Mouse (Mus musculus): Measurements from ENCODE around the gene Fbxo11. TPM values are rescaled to one million over a fixed set of nuclear protein-coding genes. Genes with fewer than 3 reads are reported as not detected.
A peak's percentile ranks its signal among the peaks of the same experiment; 100 is the strongest.
"Not testable (repeated sequence)": the region's sequence is repeated elsewhere in the genome, so short reads cannot be mapped to it uniquely, and the experiment has no call there.

Fbxo11 gene
- polyA plus RNA-seq, 2 experiments from 2014 or later, result 19.2 to 31.1 TPM

DNA sequence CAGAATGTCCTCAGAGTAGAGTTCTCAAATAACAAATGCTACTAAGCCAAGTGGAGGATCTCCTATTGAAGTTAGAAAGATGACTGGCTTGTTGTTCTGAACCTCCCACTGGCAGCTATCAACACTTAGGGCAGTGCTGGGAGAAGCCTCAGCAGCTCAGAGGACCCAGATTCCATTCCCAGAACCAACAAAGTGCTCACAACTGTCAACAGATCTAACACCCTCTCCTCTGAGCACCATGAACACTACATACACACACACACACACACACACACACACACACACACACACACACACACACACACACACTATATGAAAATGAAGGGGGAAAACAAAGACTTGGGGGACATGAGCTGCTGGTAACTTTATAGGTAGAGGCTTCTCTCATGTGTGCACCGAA, 60.2 kb downstream of the Fbxo11 start:
- ATAC-seq, result no peak

GRCm38 (mm10) chr17:87997808-87998207, 67.3 kb downstream of the Fbxo11 start:
- no peak for ATAC-seq

GRCm38 (mm10) chr17:87993338-87993737, 71.8 kb downstream of the Fbxo11 start:
- ATAC-seq, result no peak

GRCm38 (mm10) chr17:87992154-87992553, 72.9 kb downstream of the Fbxo11 start:
- no peak for ATAC-seq

DNA sequence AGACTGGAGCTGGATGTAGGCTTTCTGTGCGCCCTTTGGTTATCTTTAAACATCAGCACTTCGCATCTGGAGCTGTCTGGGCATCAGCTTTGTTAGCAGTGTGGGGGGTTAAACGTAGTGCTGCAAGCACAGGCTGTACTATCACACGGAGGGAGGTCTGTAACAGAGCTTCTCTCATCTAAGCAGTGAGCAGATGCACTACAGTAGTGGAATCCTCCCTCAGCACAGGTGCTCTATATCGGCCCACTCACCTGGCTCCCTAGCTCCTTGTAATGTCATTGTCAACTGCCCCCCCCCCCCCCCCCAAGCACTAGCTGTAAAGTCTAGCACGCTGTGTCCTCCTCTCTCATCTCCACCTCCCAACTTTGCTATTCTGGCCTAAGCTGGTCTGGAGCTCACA, 77.6 kb downstream of the Fbxo11 start:
- ATAC-seq, result no peak

- ATAC-seq, result no peak
Measured at GRCm38 (mm10) chr17:87985916-87986315, 79.2 kb downstream of the Fbxo11 start.

DNA sequence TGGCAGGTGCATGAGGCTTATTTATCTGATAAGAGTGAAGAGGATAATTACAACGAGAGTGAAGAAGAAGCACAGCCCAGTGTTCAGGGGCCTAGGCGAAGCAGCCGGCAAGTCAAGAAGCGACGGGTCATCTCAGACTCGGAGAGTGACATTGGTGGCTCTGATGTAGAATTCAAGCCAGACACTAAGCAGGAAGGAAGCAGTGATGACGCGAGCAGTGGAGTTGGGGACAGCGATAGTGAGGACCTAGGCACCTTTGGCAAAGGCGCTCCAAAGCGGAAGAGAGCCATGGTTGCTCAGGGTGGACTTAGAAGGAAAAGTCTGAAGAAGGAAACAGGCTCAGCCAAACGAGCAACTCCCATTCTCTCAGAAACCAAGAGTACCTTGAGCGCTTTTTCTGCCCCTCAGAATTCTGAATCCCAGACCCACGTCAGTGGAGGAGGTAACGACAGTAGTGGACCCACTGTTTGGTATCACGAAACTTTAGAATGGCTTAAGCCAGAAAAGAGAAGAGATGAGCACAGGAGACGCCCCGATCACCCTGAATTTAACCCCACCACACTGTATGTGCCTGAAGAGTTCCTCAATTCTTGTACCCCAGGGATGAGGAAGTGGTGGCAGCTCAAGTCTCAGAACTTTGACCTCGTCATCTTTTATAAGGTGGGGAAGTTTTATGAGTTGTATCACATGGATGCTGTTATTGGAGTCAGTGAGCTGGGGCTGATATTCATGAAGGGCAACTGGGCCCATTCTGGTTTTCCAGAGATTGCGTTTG, 80.5 kb downstream of the Fbxo11 start:
- no peak for ATAC-seq

- ATAC-seq, result no peak
Measured at GRCm38 (mm10) chr17:87983313-87983712, 81.8 kb downstream of the Fbxo11 start.

DNA sequence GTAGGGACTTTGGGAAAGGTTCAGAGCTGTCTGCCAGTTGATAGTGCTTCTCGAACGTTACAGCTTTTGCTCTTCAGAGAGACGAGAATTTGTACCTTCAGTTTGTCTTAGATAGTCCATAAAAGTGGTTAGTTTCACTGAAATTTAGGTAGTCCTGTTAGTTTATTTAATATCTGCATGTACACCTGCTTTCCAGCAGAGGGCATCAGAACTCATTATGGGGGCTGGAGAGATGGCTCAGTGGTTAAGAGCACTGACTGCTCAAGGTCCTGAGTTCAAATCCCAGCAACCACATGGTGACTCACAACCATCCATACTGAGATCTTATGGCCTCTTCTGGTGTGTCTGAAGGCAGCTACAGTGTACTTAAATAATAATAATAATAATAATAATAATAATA, 83.0 kb downstream of the Fbxo11 start:
- ATAC-seq, result peak; percentile 51

DNA sequence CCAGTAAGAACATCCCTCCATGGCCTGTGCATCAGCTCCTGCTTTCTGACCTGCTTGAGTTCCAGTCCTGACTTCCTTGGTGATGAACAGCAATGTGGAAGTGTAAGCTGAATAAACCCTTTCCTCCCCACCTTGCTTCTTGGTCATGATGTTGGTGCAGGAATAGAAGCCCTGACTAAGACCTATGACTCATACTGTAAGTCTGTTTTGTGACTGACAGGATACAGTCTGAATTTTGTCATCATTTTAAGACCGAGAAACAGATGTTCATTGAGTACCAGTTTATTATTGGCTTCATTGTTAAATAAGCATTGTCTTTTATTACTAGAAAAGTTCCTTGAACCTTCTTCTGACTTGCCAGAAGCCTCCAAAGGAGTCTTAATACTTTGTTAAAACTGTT, 85.4 kb downstream of the Fbxo11 start:
- ATAC-seq, result not testable (repeated sequence)

DNA sequence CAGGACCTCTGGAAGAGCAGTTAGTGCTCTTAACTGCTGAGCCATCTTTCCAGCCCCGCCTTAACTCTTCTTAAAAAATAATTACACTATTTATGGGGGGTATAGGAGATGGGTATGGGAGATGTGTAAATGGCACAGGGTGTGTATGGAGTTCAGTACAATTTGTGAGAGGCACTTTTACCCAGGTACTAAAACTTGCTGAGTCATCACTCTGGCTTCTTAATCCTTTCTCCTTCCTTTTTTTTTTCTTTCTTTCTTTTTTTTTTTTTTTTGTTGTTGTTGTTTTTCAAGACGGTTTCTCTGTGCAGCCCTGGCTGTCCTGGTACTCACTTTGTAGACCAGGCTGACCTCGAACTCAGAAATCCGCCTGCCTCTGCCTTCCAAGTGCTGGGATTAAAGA, 88.2 kb downstream of the Fbxo11 start:
- not testable (repeated sequence) for ATAC-seq

DNA sequence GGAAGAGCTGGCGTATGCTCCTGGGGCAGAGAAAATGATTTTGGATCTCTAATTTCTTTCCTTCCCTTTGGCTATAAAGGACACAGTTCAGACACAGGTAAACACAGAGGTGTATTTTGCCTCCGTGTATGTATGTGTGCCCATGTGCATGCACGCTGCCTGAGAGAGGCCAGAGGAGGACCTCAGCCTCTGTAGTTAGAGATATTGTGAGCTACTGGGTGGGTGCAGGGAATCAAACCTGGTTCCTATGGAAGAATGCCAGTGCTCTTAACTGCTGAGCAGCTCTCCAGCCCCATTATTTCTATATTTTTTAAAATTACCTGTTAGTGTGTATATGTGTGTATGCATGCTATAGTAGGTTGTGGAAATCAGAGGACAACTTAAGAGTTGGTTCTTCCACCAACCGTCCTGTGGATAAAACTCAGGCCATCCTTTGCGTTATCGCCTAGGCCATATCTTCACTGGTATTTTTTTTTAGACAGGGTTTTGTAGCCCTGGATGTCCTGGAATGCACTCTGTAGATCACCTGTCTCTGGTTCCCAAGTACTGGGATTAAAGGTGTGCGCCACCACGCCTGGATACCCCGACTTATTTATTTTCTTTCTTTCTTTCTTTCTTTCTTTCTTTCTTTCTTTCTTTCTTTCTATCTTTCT, 88.8 kb downstream of the Fbxo11 start:
- ATAC-seq, result no peak

DNA sequence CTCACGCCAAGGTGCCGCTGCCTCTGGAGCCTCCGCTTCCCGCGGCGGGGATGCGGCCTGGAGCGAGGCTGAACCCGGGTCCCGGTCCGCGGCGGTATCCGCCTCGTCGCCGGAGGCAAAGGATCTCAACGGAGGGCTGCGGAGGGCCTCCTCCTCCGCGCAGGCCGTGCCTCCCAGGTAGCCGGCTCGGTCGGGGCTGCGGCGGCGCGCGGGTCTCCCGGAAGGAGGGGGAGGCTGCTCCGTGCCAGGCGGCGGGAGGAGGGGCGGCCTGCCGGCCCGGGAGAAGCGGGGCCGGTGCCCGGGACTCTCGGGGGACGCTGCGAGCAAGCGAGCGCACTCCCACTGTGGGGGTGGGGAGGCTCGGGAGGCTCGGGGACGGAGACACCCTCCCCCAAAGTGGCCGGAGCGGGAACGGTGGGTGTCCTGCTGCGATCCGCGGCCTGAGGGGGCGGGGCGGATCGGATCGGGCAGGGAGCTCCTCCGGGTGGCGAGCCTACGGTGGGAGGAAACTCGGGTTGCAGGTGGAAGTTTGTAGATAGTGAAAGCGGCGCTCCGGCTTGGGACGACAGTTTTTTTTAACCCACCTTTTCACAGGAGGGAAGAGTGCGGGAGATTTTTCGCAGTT, 89.8 kb downstream of the Fbxo11 start:
- ATAC-seq, result peak; percentile 25

- ATAC-seq, result peak; percentile 88
Measured at GRCm38 (mm10) chr17:87974629-87975228, 90.4 kb downstream of the Fbxo11 start, which contains the start of gene Msh6. Msh6 (plus strand) TSS chr17:87975062.

DNA sequence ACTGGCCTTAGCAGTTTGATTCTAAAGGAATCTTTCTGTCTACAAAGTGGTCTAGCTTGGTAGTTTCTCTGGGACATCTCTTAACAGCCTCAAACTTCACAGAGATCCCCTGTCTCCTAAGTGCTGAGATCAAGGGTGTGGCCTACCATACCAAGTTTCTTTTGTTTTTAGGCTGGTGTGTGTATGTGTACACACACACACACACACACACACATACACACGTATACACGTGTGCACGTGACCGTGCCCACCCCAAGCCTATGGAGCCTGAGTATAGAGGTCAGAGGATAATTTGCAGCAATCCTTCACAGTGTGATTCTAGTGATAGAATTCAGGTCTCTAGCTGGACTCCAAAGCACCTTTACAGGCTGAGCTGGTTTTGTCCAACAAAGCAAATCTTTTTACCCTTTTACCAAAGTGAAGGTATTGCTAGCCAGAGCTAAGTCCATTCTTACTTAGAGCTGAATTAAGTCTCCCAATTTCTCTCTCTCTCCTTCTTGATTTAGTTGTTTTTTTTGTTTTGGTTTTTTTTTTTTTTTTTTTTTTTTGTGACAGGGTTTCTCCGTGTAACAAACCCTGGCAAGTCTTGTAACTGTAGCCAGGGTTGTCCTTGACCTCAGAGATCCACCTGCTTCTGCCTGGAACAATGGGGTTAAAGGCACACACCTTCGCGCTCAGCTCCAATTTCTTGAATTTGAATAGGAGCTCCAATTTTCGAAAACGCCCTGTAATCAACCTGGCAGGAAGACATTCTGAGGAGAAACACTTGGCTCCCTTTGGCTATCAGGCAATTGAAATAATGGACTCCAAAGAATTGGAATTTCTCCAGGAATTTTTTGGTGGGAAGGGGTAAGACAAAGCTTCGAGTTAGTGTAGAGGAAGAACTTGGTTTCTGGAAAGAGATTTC, 91.6 kb downstream of the Fbxo11 start:
- no peak for ATAC-seq

- ATAC-seq, result no peak
Measured at GRCm38 (mm10) chr17:87972856-87973255, 92.2 kb downstream of the Fbxo11 start.

- ATAC-seq, result not testable (repeated sequence)
Measured at GRCm38 (mm10) chr17:87971696-87972591, 93.1 kb downstream of the Fbxo11 start.

DNA sequence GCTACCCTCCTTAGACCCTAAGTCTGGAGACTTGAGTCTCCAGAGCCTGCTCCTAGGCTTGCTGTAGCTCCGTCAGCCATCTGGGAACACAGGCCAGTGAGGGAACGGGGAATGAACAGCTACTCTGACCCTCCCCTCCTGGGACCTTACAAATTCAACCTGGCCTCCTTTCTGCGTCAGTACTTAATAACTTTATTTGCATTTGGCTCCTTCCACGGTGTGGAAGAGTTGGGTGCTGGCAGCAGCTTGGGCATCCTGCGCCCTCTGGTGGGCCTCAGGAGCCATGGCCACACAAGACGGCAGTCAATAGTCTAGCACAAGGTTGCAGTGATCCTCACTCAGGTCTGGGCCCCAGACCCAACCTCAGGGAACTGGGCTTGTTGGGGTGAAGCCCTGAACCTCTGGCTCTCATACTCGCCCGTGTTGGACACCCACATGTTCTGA, 96.6 kb downstream of the Fbxo11 start:
- peak; percentile 79 for ATAC-seq

GRCm38 (mm10) chr17:87963081-87964075, 101.7 kb downstream of the Fbxo11 start:
- ATAC-seq, result no peak

DNA sequence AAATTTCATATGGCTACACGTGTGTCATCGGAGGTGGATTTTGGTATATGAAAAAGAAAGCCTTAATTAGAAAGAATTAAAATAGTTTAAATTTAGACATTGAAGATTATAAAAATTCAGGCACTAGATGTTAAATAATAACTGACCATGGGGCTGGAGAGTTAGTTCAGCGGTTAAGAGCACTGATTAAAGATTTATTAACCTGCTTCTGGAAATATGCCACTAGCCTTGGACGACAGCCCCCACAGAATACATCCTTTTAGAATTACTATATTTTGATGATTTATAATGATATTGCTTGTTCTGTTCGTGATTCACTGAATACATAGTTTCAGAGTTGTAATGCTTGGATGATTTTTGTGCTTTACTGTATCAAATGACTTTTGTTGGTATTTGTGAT, 105.2 kb downstream of the Fbxo11 start:
- not testable (repeated sequence) for ATAC-seq
